Mouse (Mus musculus): Measurements from ENCODE around the gene Grik3.

- TF ChIP-seq USF1 (IDR thresholded peaks at IDR 0.05; ENCODE audit: low read depth, low read length) (no peak), CTCF (conservative IDR thresholded peaks at IDR 0.05 in 1 of 2, IDR thresholded peaks at IDR 0.05 in 1 of 2; ENCODE audit: low read depth in 2 of 2, low read length in 2 of 2) (no peak), CHD2 (IDR thresholded peaks at IDR 0.05; ENCODE audit: low read length) (no peak), POLR2AphosphoS2 (IDR thresholded peaks at IDR 0.05; ENCODE audit: low read depth, low read length) (no peak)
Measured at GRCm38 (mm10) chr4:125491505-125492121, 1.1 kb downstream of the Grik3 start.

Measured in CH12.LX (cell line).